Mouse (Mus musculus) small intestine, adult 2 months (tissue): ENCODE results near the gene Gm5767.

Experiments
- CTCF ChIP-seq: fragments of 200-500 bp; IDR thresholded peaks from 2 replicates; pipeline ENCODE4 v1.5.1; 2012; ENCODE audit warnings: low read depth, mild to moderate bottlenecking, control low read depth, inconsistent platforms, low read length, moderate library complexity, mixed read lengths; ENCODE audit not compliant: insufficient replicate concordance, insufficient read length; ENCODE audit errors: extremely low read depth
- POLR2A ChIP-seq: fragments of 200-500 bp; IDR thresholded peaks from 2 replicates; pipeline ENCODE4 v1.6.1; 2012; ENCODE audit warnings: low read depth, mild to moderate bottlenecking, control low read depth, inconsistent platforms, low read length, moderate library complexity

DNA sequence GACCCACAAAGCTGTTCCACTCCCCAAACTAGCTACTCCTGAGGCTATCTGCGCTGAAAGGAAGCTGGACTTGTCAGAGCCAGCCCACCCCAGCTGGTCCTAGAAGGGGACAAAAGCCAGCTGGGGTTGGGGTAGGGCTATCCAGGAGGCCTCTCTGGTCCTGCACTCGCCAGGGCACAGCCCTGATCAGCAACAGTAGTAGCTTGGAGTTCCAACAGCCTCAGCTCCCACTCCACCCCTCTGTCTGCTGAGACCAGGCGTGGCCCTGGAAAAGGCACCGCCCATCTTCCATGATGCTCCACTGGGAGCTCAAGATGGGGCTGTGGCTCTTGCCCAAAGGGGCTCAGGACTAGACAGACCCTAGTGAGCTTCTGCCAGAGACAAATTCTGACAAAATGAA, 12.8 kb upstream of the Gm5767 start:
- TF ChIP-seq CTCF (no peak), POLR2A (no peak)
